30 mouse cellular contexts compared by ENCODE assay signal in the genomic region with DNA sequence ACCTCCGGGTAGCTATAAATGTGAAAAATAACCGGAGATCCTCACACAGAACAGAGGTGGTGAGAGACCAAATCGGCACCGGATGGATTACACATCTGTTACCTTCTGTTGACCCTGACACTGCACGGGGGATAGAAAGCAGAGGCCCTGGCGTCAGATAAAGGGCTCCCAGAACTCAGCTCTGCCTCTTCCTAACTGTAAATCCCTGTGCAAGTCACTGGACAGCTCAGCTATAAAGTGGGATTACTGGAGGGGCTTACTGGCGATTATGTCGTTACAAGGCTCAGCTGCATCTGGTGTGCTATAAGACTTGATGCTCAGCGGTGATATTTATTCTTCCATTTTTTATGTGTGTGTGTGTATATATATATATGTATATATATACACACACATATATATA.
A peak's percentile ranks its signal among the peaks of the same experiment; 100 is the strongest.
DNase-seq lines count a peak whose midpoint lies in the region; ATAC-seq and TF ChIP-seq lines count a peak whose summit lies in the region.
"Had no signal": no experiment of that assay in that cellular context is flagged by ENCODE, and none has a peak within 500 bp of the region (broad histone marks: within the 10 kb centered on the region; RNA-seq: fewer than 3 reads in every experiment).

No protein-coding gene starts in this region.

- H3K4me3 ChIP-seq in limb, embryonic 12.5 days (replicated peaks) = no peak overlapping the region
- no peak overlapping the region for H3K4me3 ChIP-seq in limb, embryonic 10.5 days
- H3K4me3 ChIP-seq in E14TG2a.4 (replicated peaks; ENCODE audit: low read length) = peak overlapping the region; percentile 60
- peak overlapping the region in 1 of 2 experiments; percentile 12; a peak in 1 of 4 replicates for H3K4me3 ChIP-seq in ES-E14 (ENCODE audit: insufficient read depth in 1 of 2, low read depth in 1 of 2, low read length in 2 of 2, poor library complexity in 1 of 2, severe bottlenecking in 1 of 2)
- H3K4me3 ChIP-seq: forebrain, embryonic 15.5 days; hindbrain, embryonic 12.5 days; liver, embryonic 15.5 days; midbrain, embryonic 15.5 days; stomach, embryonic 15.5 days had no signal

- no peak overlapping the region for H3K4me2 ChIP-seq in limb, embryonic 12.5 days
- H3K4me2 ChIP-seq: forebrain, embryonic 15.5 days; heart, embryonic 11.5 days; hindbrain, embryonic 12.5 days; liver, embryonic 15.5 days; lung, embryonic 14.5 days; midbrain, embryonic 15.5 days; stomach, embryonic 15.5 days had no signal

- 26% methylated on average over 9 of the region's 9 CpGs for WGBS in limb, embryonic 12.5 days
- WGBS in limb, embryonic 10.5 days = 51% methylated on average over 9 of the region's 9 CpGs

- in situ Hi-C loops in ES-E14 (cut with MboI; ENCODE audit: low sequenced_read_pairs in 2 of 2, unreplicated experiment in 2 of 2) = no loop called here

- H3K9me3 ChIP-seq in limb, embryonic 12.5 days = no peaks in the 10 kb centered on the region
- no peaks in the 10 kb centered on the region for H3K9me3 ChIP-seq in limb, embryonic 10.5 days (replicated peaks)
- no peaks in the 10 kb centered on the region for H3K9me3 ChIP-seq in E14TG2a.4 (ENCODE audit: low read length)
- no peaks in the 10 kb centered on the region for H3K9me3 ChIP-seq in ES-E14 (ENCODE audit: control insufficient read depth, insufficient read depth, low read depth, low read length)
- H3K9me3 ChIP-seq: forebrain, embryonic 15.5 days; G1E; hindbrain, embryonic 12.5 days; liver, embryonic 15.5 days; midbrain, embryonic 15.5 days; stomach, embryonic 15.5 days had no signal

- TF ChIP-seq CTCF in E14TG2a.4 (conservative IDR thresholded peaks at IDR 0.05; ENCODE audit: low read length) = no peak

- peaks cover 20% of the 10 kb centered on the region for H3K4me1 ChIP-seq in limb, embryonic 12.5 days (replicated peaks)
- H3K4me1 ChIP-seq in limb, embryonic 10.5 days = peaks cover 52% of the 10 kb centered on the region
- H3K4me1 ChIP-seq in E14TG2a.4 (replicated peaks; ENCODE audit: low read depth, low read length) = peaks cover 54% of the 10 kb centered on the region
- H3K4me1 ChIP-seq in ES-E14 (ENCODE audit: control insufficient read depth in 2 of 2, insufficient read depth in 2 of 2, low read length in 2 of 2, poor library complexity in 1 of 2) = peaks cover 11 to 18% of the 10 kb centered on the region in 2 experiments; a peak in 3 of 4 replicates
- H3K4me1 ChIP-seq: forebrain, embryonic 15.5 days; liver, embryonic 15.5 days; midbrain, embryonic 15.5 days; stomach, embryonic 15.5 days had no signal

- no peaks in the 10 kb centered on the region for H3K36me3 ChIP-seq in limb, embryonic 12.5 days
- H3K36me3 ChIP-seq in limb, embryonic 10.5 days = no peaks in the 10 kb centered on the region
- H3K36me3 ChIP-seq in E14TG2a.4 (ENCODE audit: insufficient read depth, low read length) = peaks cover 21% of the 10 kb centered on the region
- H3K36me3 ChIP-seq in ES-E14 (ENCODE audit: control insufficient read depth, insufficient read depth, low read length, poor library complexity, severe bottlenecking) = no peaks in the 10 kb centered on the region
- H3K36me3 ChIP-seq: forebrain, embryonic 15.5 days; hindbrain, embryonic 12.5 days; liver, embryonic 15.5 days; midbrain, embryonic 15.5 days; stomach, embryonic 15.5 days had no signal

- DNase-seq in limb, embryonic 10.5 days (ENCODE audit: low spot score) = no peak
- no peak for DNase-seq in ES-E14 (ENCODE audit: low read depth, low spot score)
- peak; percentile 70 for DNase-seq in retina, postnatal 7 days (ENCODE audit: low read depth, low spot score)
- DNase-seq in adrenal gland, postnatal 10 days = no peak
- DNase-seq in natural killer cell, adult 2 months (ENCODE audit: low spot score in 2 of 2) = no peak
- DNase-seq: adrenal gland, postnatal 25 days; cerebellum, adult 11-12 months; cerebellum, adult 9-11 months; gastrocnemius, postnatal 36 days; heart, adult 18-20 months; heart, postnatal 36 days; kidney, adult 8-10 months; kidney, postnatal 4 days; lung, embryonic 14.5 days; lung, postnatal 14 days; right cerebral cortex, postnatal 14 days; thymus, postnatal 25 days had no signal

- no peaks in the 10 kb centered on the region for H3K27me3 ChIP-seq in limb, embryonic 12.5 days
- H3K27me3 ChIP-seq in limb, embryonic 10.5 days (ENCODE audit: low read depth, poor library complexity, severe bottlenecking) = peaks cover 5% of the 10 kb centered on the region; the same call in 1 of the 2 replicates
- H3K27me3 ChIP-seq in E14TG2a.4 (ENCODE audit: insufficient read depth, low read length) = no peaks in the 10 kb centered on the region
- H3K27me3 ChIP-seq: forebrain, embryonic 15.5 days; hindbrain, embryonic 12.5 days; liver, embryonic 15.5 days; midbrain, embryonic 15.5 days; stomach, embryonic 15.5 days had no signal

- H3K27ac ChIP-seq in limb, embryonic 12.5 days = no peak overlapping the region
- H3K27ac ChIP-seq in limb, embryonic 10.5 days = no peak overlapping the region
- H3K27ac ChIP-seq in ES-E14 (ENCODE audit: insufficient read depth, low read depth, low read length, poor library complexity, severe bottlenecking) = peak overlapping the region; percentile 34; the same call in 1 of the 2 replicates
- H3K27ac ChIP-seq: forebrain, embryonic 15.5 days; hindbrain, embryonic 12.5 days; hindbrain, postnatal 0 days; kidney, postnatal 0 days; liver, embryonic 15.5 days; midbrain, embryonic 15.5 days; stomach, embryonic 15.5 days had no signal

- ATAC-seq in limb, embryonic 12.5 days (ENCODE audit: insufficient number of reproducible peaks, insufficient read depth, low FRiP score, low TSS enrichment, low read depth) = peak; percentile 64; the same call in 1 of the 2 replicates
- ATAC-seq: CD4-positive, CD25-positive, alpha-beta regulatory T cell, adult 4 months; forebrain, embryonic 15.5 days; hindbrain, postnatal 0 days; intestine, embryonic 16.5 days; midbrain, embryonic 15.5 days had no signal

- H3K9ac ChIP-seq in limb, embryonic 12.5 days (replicated peaks) = no peak overlapping the region
- H3K9ac ChIP-seq in ES-E14 (ENCODE audit: insufficient read depth, low read depth, low read length, poor library complexity, severe bottlenecking) = peak overlapping the region; percentile 36; the same call in 1 of the 2 replicates
- H3K9ac ChIP-seq: forebrain, embryonic 15.5 days; hindbrain, embryonic 12.5 days; liver, embryonic 15.5 days; lung, embryonic 14.5 days; midbrain, embryonic 15.5 days; stomach, embryonic 15.5 days had no signal

TF ChIP-seq in ES-E14, 5 proteins besides CTCF, POLR2A, EP300 and RAD21:
- TF ChIP-seq ZC3H11A (IDR thresholded peaks at IDR 0.05; ENCODE audit: borderline replicate concordance, low read depth, low read length) (no peak), CHD2 (IDR thresholded peaks at IDR 0.05; ENCODE audit: low read depth, low read length) (no peak), ZNF384 (IDR thresholded peaks at IDR 0.05; ENCODE audit: low read depth, low read length) (no peak), MAFK (IDR thresholded peaks at IDR 0.05; ENCODE audit: insufficient read depth, low read depth, low read length) (no peak), HCFC1 (IDR thresholded peaks at IDR 0.05; ENCODE audit: borderline replicate concordance, insufficient read depth, low read length) (no peak)
